Mouse (Mus musculus) myocyte (in vitro differentiated cells): ENCODE measurements at regions not wholly inside any gene's neighbourhood (a gene's known extent, or its start where the extent isn't known, plus 50 kb on each side); places are given as distances from the start of the nearest gene placed in this dataset.

ENCODE experiments used
- POLR2A ChIP-seq: IDR thresholded peaks from one replicate; pipeline ENCODE4 v1.6.1; 2011; ENCODE audit warnings: low read depth, mild to moderate bottlenecking, control low read depth, moderate library complexity; ENCODE audit not compliant: insufficient read length
- TCF12 ChIP-seq: IDR thresholded peaks from one replicate; pipeline ENCODE4 v1.6.1; 2011; ENCODE audit warnings: mild to moderate bottlenecking, control low read depth; ENCODE audit not compliant: poor library complexity, insufficient read depth, severe bottlenecking

DNA sequence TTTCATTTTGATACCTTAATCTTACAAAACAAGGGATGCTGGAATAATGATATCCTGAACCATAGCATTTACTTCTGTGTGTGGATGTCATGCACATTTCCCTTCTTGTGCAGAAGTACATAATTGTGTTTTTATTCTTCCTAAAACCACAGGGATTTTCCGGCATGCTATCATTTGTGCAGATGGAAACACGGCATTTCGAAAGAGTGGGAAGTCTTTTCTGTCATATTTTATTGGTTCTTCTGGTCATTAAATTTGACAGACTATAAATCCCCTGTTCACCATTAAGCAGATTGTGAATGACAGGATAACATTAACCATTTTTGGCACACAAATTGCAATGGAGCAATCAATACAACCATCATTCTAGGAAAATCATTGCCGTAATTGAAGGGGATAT is 532.7 kb upstream of the C030005K15Rik start:
- TF ChIP-seq POLR2A (no peak), TCF12 (no peak)
